Mouse (Mus musculus) kidney, postnatal 36 days (tissue): ENCODE data around the gene Bcas1.

Source experiments
- DNase-seq, 2 experiments: peaks; one replicate each; pipeline ENCODE4 v3.0.0; 2021 to 2022; ENCODE audit warnings: mixed read lengths in 2 of 2

The Bcas1 gene

GRCm38 (mm10) chr2:170308033-170308820 is 119.4 kb downstream of the Bcas1 start:
- DNase-seq = no peak

- DNase-seq = no peak
Observed at GRCm38 (mm10) chr2:170307589-170308021, 120.0 kb downstream of the Bcas1 start.

GRCm38 (mm10) chr2:170306637-170307320 is 120.9 kb downstream of the Bcas1 start:
- DNase-seq = no peak

GRCm38 (mm10) chr2:170304766-170305165 is 122.9 kb downstream of the Bcas1 start:
- DNase-seq = no peak

GRCm38 (mm10) chr2:170303595-170303994 is 124.0 kb downstream of the Bcas1 start:
- no peak for DNase-seq

- no peak for DNase-seq
Observed at GRCm38 (mm10) chr2:170302825-170303224, 124.8 kb downstream of the Bcas1 start.
